Mouse (Mus musculus) hindbrain, embryonic 16.5 days (tissue): ENCODE data around the gene Ltbp4. TPM values are rescaled to one million over a fixed set of nuclear protein-coding genes. Genes with fewer than 3 reads are reported as not detected.

ENCODE experiments used
- ATAC-seq: fragments of 200-750 bp; cut with Nextera tagmentation; 2 replicates; pipeline ENCODE4 v1.8.0; 2017; ENCODE audit warnings: moderate TSS enrichment, moderate library complexity
- H3K27ac ChIP-seq: fragments of 300-500 bp; sonication (generic); 2 replicates; pipeline ENCODE4 v1.5.1; 2014; ENCODE audit warnings: low read depth, mild to moderate bottlenecking, control low read depth, low read length, moderate library complexity
- H3K27me3 ChIP-seq: fragments of 300-500 bp; sonication (generic); replicated peaks from 2 replicates; pipeline ENCODE4 v1.6.1; 2014; ENCODE audit warnings: low read length; ENCODE audit not compliant: control insufficient read depth, insufficient read depth
- H3K36me3 ChIP-seq: fragments of 300-500 bp; sonication (generic); 2 replicates; pipeline ENCODE4 v1.6.1; 2014; ENCODE audit warnings: mild to moderate bottlenecking, low read length, moderate library complexity, mixed read lengths; ENCODE audit not compliant: control insufficient read depth, insufficient read depth
- H3K4me1 ChIP-seq: fragments of 300-500 bp; sonication (generic); 2 replicates; pipeline ENCODE4 v1.6.1; 2014; ENCODE audit warnings: low read depth, low read length; ENCODE audit not compliant: control insufficient read depth, insufficient read depth
- H3K4me2 ChIP-seq: fragments of 300-500 bp; sonication (generic); 2 replicates; pipeline ENCODE4 v1.6.1; 2014; ENCODE audit warnings: mild to moderate bottlenecking, low read length, control low read depth, moderate library complexity
- H3K4me3 ChIP-seq: fragments of 300-500 bp; sonication (generic); 2 replicates; pipeline ENCODE4 v1.5.1; 2014; ENCODE audit warnings: mild to moderate bottlenecking, low read length, control low read depth, moderate library complexity
- H3K9ac ChIP-seq: fragments of 300-500 bp; sonication (generic); 2 replicates; pipeline ENCODE4 v1.6.1; 2014; ENCODE audit warnings: low read depth, mild to moderate bottlenecking, control low read depth, low read length, moderate library complexity
- H3K9me3 ChIP-seq: fragments of 300-500 bp; sonication (generic); 2 replicates; pipeline ENCODE4 v1.6.1; 2014; ENCODE audit warnings: mild to moderate bottlenecking, low read length, moderate library complexity; ENCODE audit not compliant: control insufficient read depth
- WGBS: fragments of 180-500 bp; shearing (Covaris S2); extraction: QIAGEN DNeasy Blood & Tissue Kit; methylation state at CpG from one replicate; pipeline ENCODE4 v1.1.7; 2014; 5-methylcytosine and 5-hydroxymethylcytosine counted together
- polyA plus RNA-seq: library from polyadenylated mRNA; unstranded; fragments of >200 nt; fragmentation: Nextera tagmentation; extraction: Ambion mirVana; gene quantifications from 2 replicates; pipeline ENCODE4 v1.2.1, GENCODE M21; 2015

Ltbp4 gene
- polyA plus RNA-seq, 1 experiment from 2014 or later: 14.1 TPM

GRCm38 (mm10) chr7:27285698-27286066 is 51.8 kb downstream of the Ltbp4 start:
- ATAC-seq: peak; percentile 82
- Histone ChIP-seq H3K9ac (no peak overlapping the region), H3K4me2 (peak overlapping the region; percentile 38), H3K9me3 (no peaks in the 10 kb centered on the region), H3K4me3 (no peak overlapping the region; the same call in 1 of the 2 replicates), H3K4me1 (peaks cover 6% of the 10 kb centered on the region; the same call in 1 of the 2 replicates), H3K27ac (no peak overlapping the region), H3K36me3 (peaks cover 7% of the 10 kb centered on the region), H3K27me3 (0 out of 2 replicates have a peak, but pooled peaks cover 2% of the 10 kb centered on the region)
- WGBS: 5% methylated on average over 8 of the region's 8 CpGs

- Histone ChIP-seq H3K4me3 (peak overlapping the region; percentile 19; the same call in 1 of the 2 replicates), H3K27ac (no peak overlapping the region), H3K9ac (peak overlapping the region; percentile 50), H3K36me3 (peaks cover 12% of the 10 kb centered on the region), H3K4me2 (peak overlapping the region; percentile 38), H3K4me1 (peaks cover 6% of the 10 kb centered on the region; the same call in 1 of the 2 replicates), H3K27me3 (0 out of 2 replicates have a peak, but pooled peaks cover 2% of the 10 kb centered on the region), H3K9me3 (no peaks in the 10 kb centered on the region)
- WGBS: 1% methylated on average over 28 of the region's 28 CpGs
- ATAC-seq: peak; percentile 53
Measured at GRCm38 (mm10) chr7:27284865-27285697, 52.4 kb downstream of the Ltbp4 start.

GRCm38 (mm10) chr7:27282225-27282624 is 55.3 kb downstream of the Ltbp4 start:
- no peak overlapping the region for H3K27ac ChIP-seq
- 66% methylated on average over 4 of the region's 4 CpGs for WGBS
- ATAC-seq: no peak
- H3K27me3 ChIP-seq: 0 out of 2 replicates have a peak, but pooled peaks cover 2% of the 10 kb centered on the region
- H3K4me3 ChIP-seq: no peak overlapping the region
- peaks cover 34% of the 10 kb centered on the region for H3K36me3 ChIP-seq
- no peak overlapping the region for H3K4me2 ChIP-seq
- H3K9ac ChIP-seq: no peak overlapping the region
- H3K4me1 ChIP-seq: peaks cover 6% of the 10 kb centered on the region; the same call in 1 of the 2 replicates
- H3K9me3 ChIP-seq: no peaks in the 10 kb centered on the region

- Histone ChIP-seq H3K27me3 (0 out of 2 replicates have a peak, but pooled peaks cover 2% of the 10 kb centered on the region), H3K27ac (no peak overlapping the region), H3K4me1 (peaks cover 6% of the 10 kb centered on the region; the same call in 1 of the 2 replicates), H3K36me3 (peaks cover 39% of the 10 kb centered on the region), H3K9me3 (no peaks in the 10 kb centered on the region), H3K4me3 (no peak overlapping the region), H3K9ac (no peak overlapping the region), H3K4me2 (no peak overlapping the region)
- 72% methylated on average over 13 of the region's 13 CpGs for WGBS
- ATAC-seq: no peak
Measured at GRCm38 (mm10) chr7:27281717-27282116, 55.8 kb downstream of the Ltbp4 start.

- H3K27ac ChIP-seq: no peak overlapping the region
- H3K4me1 ChIP-seq: no peaks in the 10 kb centered on the region
- no peaks in the 10 kb centered on the region for H3K9me3 ChIP-seq
- WGBS: 94% methylated on average over 3 of the region's 3 CpGs
- H3K36me3 ChIP-seq: peaks cover 67% of the 10 kb centered on the region
- H3K9ac ChIP-seq: no peak overlapping the region
- no peak overlapping the region for H3K4me2 ChIP-seq
- H3K4me3 ChIP-seq: no peak overlapping the region
- ATAC-seq: no peak
- no peaks in the 10 kb centered on the region for H3K27me3 ChIP-seq
Measured at GRCm38 (mm10) chr7:27277191-27277590, 60.3 kb downstream of the Ltbp4 start.

- Histone ChIP-seq H3K4me2 (no peak overlapping the region), H3K27me3 (no peaks in the 10 kb centered on the region), H3K9ac (no peak overlapping the region), H3K9me3 (no peaks in the 10 kb centered on the region), H3K27ac (no peak overlapping the region), H3K4me1 (no peaks in the 10 kb centered on the region), H3K4me3 (no peak overlapping the region), H3K36me3 (peaks cover 72% of the 10 kb centered on the region)
- 75% methylated on average over 7 of the region's 7 CpGs for WGBS
- no peak for ATAC-seq
Measured at GRCm38 (mm10) chr7:27276021-27276420, 61.5 kb downstream of the Ltbp4 start.

GRCm38 (mm10) chr7:27274916-27275315 is 62.6 kb downstream of the Ltbp4 start:
- Histone ChIP-seq H3K9ac (no peak overlapping the region), H3K4me2 (no peak overlapping the region), H3K9me3 (no peaks in the 10 kb centered on the region), H3K36me3 (peaks cover 71% of the 10 kb centered on the region), H3K4me3 (no peak overlapping the region), H3K4me1 (no peaks in the 10 kb centered on the region), H3K27ac (no peak overlapping the region), H3K27me3 (no peaks in the 10 kb centered on the region)
- 91% methylated on average over 4 of the region's 4 CpGs for WGBS
- no peak for ATAC-seq

- peaks cover 74% of the 10 kb centered on the region for H3K36me3 ChIP-seq
- no peak overlapping the region for H3K4me3 ChIP-seq
- ATAC-seq: no peak
- H3K4me2 ChIP-seq: no peak overlapping the region
- 56% methylated on average over 32 of the region's 32 CpGs for WGBS
- H3K27ac ChIP-seq: no peak overlapping the region
- no peak overlapping the region for H3K9ac ChIP-seq
- no peaks in the 10 kb centered on the region for H3K27me3 ChIP-seq
- no peaks in the 10 kb centered on the region for H3K4me1 ChIP-seq
- H3K9me3 ChIP-seq: no peaks in the 10 kb centered on the region
Measured at GRCm38 (mm10) chr7:27273739-27274351, 63.6 kb downstream of the Ltbp4 start.

- Histone ChIP-seq H3K9ac (no peak overlapping the region), H3K27me3 (no peaks in the 10 kb centered on the region), H3K36me3 (peaks cover 63% of the 10 kb centered on the region), H3K4me2 (no peak overlapping the region), H3K4me3 (no peak overlapping the region), H3K27ac (no peak overlapping the region), H3K9me3 (no peaks in the 10 kb centered on the region), H3K4me1 (no peaks in the 10 kb centered on the region)
- ATAC-seq: no peak
- 89% methylated on average over 8 of the region's 8 CpGs for WGBS
Measured at GRCm38 (mm10) chr7:27271423-27271822, 66.1 kb downstream of the Ltbp4 start.
